Mouse (Mus musculus) kidney, embryonic 14.5 days (tissue): ENCODE results near the gene Gnb1. TPM values are rescaled to one million over a fixed set of nuclear protein-coding genes. Genes with fewer than 3 reads are reported as not detected.
A peak's percentile ranks its signal among the peaks of the same experiment; 100 is the strongest.

Experiments used
- ATAC-seq: fragments of 200-750 bp; cut with Nextera tagmentation; 2 replicates; pipeline ENCODE4 v1.8.0; 2017; ENCODE audit warnings: moderate number of reproducible peaks, mild to moderate bottlenecking, moderate TSS enrichment, moderate library complexity; ENCODE audit not compliant: low FRiP score, low TSS enrichment
- H3K27ac ChIP-seq: fragments of 300-500 bp; sonication (generic); 2 replicates; pipeline ENCODE4 v1.5.1; 2014; ENCODE audit warnings: low read depth, mild to moderate bottlenecking, low read length, moderate library complexity, mixed read lengths
- H3K27me3 ChIP-seq: fragments of 300-500 bp; sonication (generic); 2 replicates; pipeline ENCODE4 v1.6.1; 2014; ENCODE audit warnings: mild to moderate bottlenecking, low read length; ENCODE audit not compliant: control insufficient read depth, insufficient read depth
- H3K36me3 ChIP-seq: fragments of 300-500 bp; sonication (generic); 2 replicates; pipeline ENCODE4 v1.6.1; 2014; ENCODE audit warnings: low read length, mixed read lengths; ENCODE audit not compliant: control insufficient read depth, insufficient read depth
- H3K4me1 ChIP-seq: fragments of 300-500 bp; sonication (generic); 2 replicates; pipeline ENCODE4 v1.6.1; 2014; ENCODE audit warnings: low read length, mixed read lengths; ENCODE audit not compliant: control insufficient read depth, insufficient read depth
- H3K4me2 ChIP-seq: fragments of 300-500 bp; sonication (generic); replicated peaks from 2 replicates; pipeline ENCODE4 v1.6.1; 2014; ENCODE audit warnings: low read depth, mild to moderate bottlenecking, low read length
- H3K4me3 ChIP-seq: fragments of 300-500 bp; sonication (generic); 2 replicates; pipeline ENCODE4 v1.5.1; 2014; ENCODE audit warnings: mild to moderate bottlenecking, low read length
- H3K9ac ChIP-seq: fragments of 300-500 bp; sonication (generic); 2 replicates; pipeline ENCODE4 v1.6.1; 2014; ENCODE audit warnings: low read depth, mild to moderate bottlenecking, low read length, moderate library complexity
- H3K9me3 ChIP-seq: fragments of 300-500 bp; sonication (generic); 2 replicates; pipeline ENCODE4 v1.6.1; 2016; ENCODE audit warnings: low read length; ENCODE audit not compliant: control insufficient read depth
- WGBS: fragments of 180-500 bp; shearing (Covaris S2); extraction: QIAGEN DNeasy Blood & Tissue Kit; methylation state at CpG from one replicate; pipeline ENCODE4 v1.1.7; 2014; 5-methylcytosine and 5-hydroxymethylcytosine counted together
- polyA plus RNA-seq: library from polyadenylated mRNA; unstranded; fragments of >200 nt; fragmentation: Nextera tagmentation; extraction: Ambion mirVana; gene quantifications from 2 replicates; pipeline ENCODE4 v1.2.1, GENCODE M21; 2014

Gene Gnb1
- polyA plus RNA-seq, 1 experiment from 2014 or later: 553 TPM

- WGBS: 94% methylated on average over 6 of the region's 6 CpGs
- no peak overlapping the region for H3K9ac ChIP-seq
- no peaks in the 10 kb centered on the region for H3K9me3 ChIP-seq
- no peak overlapping the region for H3K4me2 ChIP-seq
- no peak overlapping the region for H3K27ac ChIP-seq
- peaks cover 6% of the 10 kb centered on the region for H3K4me1 ChIP-seq
- H3K4me3 ChIP-seq: no peak overlapping the region
- ATAC-seq: no peak
- H3K27me3 ChIP-seq: no peaks in the 10 kb centered on the region
- H3K36me3 ChIP-seq: peaks cover 16% of the 10 kb centered on the region; the same call in 1 of the 2 replicates
Measured at GRCm38 (mm10) chr4:155603801-155604200, 112.6 kb downstream of the Gnb1 start.

- H3K36me3 ChIP-seq: peaks cover 21% of the 10 kb centered on the region
- no peaks in the 10 kb centered on the region for H3K27me3 ChIP-seq
- H3K27ac ChIP-seq: no peak overlapping the region
- no peak for ATAC-seq
- no peak overlapping the region for H3K9ac ChIP-seq
- H3K4me3 ChIP-seq: no peak overlapping the region
- no peak overlapping the region for H3K4me2 ChIP-seq
- WGBS: 90% methylated on average over 4 of the region's 4 CpGs
- H3K9me3 ChIP-seq: no peaks in the 10 kb centered on the region
- H3K4me1 ChIP-seq: peaks cover 6% of the 10 kb centered on the region
Measured at GRCm38 (mm10) chr4:155605132-155605531, 114.0 kb downstream of the Gnb1 start.

DNA sequence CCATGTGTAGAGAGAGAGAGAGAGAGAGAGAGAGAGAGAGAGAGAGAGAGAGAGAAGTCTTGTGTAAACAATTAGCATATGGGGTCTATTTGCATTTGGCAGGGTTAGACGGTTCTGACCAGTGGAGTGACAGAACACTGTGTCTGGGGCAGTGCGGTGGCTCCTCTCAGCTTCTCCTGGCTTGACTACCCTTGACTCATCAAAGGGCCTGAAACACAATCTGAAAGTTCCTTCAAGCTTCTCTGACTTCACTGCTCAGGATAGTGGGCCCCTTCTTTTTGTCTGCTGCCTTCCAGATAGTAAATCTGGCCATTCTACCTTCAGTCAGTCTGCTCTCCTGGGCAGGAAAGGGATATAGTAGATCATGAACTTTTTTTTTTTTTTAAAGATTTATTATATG, 115.7 kb downstream of the Gnb1 start:
- ATAC-seq: 0 out of 2 replicates have a peak, but pooled peaks have one; percentile 41

More for the DNA sequence above, 115.7 kb downstream of the Gnb1 start:
- Histone ChIP-seq H3K4me1 (peaks cover 6% of the 10 kb centered on the region), H3K9ac (no peak overlapping the region), H3K9me3 (no peaks in the 10 kb centered on the region), H3K27ac (no peak overlapping the region), H3K4me3 (no peak overlapping the region), H3K36me3 (peaks cover 35% of the 10 kb centered on the region), H3K4me2 (no peak overlapping the region), H3K27me3 (no peaks in the 10 kb centered on the region)
- WGBS: 36% methylated on average over 2 of the region's 2 CpGs

Other genes with a start within 250 kb of the Gnb1 start
- 63.4 and 73.8 TPM in 2 replicates for gene Faap20, start 241.6 kb upstream of the Gnb1 start, polyA plus RNA-seq
- 7.8 and 10.2 TPM in 2 replicates for gene Prkcz, start 130.0 kb upstream of the Gnb1 start, polyA plus RNA-seq
- 0.07 TPM in 1 of 2 replicates, not detected in the other for gene Gabrd, start 93.2 kb upstream of the Gnb1 start, polyA plus RNA-seq
- 2.2 and 2.3 TPM in 2 replicates for gene Cfap74, start 82.2 kb upstream of the Gnb1 start, polyA plus RNA-seq
- 0.44 and 0.57 TPM in 2 replicates for gene Tmem52, start 22.2 kb upstream of the Gnb1 start, polyA plus RNA-seq
- 58.7 and 99.9 TPM in 2 replicates for gene Nadk, start 71.0 kb downstream of the Gnb1 start, polyA plus RNA-seq
- 7.7 and 10.3 TPM in 2 replicates for gene Slc35e2, start 110.1 kb downstream of the Gnb1 start, polyA plus RNA-seq
- 51.9 and 57.0 TPM in 2 replicates for gene Cdk11b, start 133.5 kb downstream of the Gnb1 start, polyA plus RNA-seq
- not detected in 2 replicates for gene Gm10563, start 154.0 kb downstream of the Gnb1 start, polyA plus RNA-seq
- 28.9 and 43.1 TPM in 2 replicates for gene Mmp23, start 162.0 kb downstream of the Gnb1 start, polyA plus RNA-seq
- 14.3 and 18.0 TPM in 2 replicates for gene Mib2, start 177.8 kb downstream of the Gnb1 start, polyA plus RNA-seq
- gene Fndc10, start 203.0 kb downstream of the Gnb1 start, polyA plus RNA-seq: 2.8 and 4.5 TPM in 2 replicates
- gene Ssu72, start 213.4 kb downstream of the Gnb1 start, polyA plus RNA-seq: 149 and 178 TPM in 2 replicates
- gene Tmem240, start 243.4 kb downstream of the Gnb1 start, polyA plus RNA-seq: 0.49 and 0.88 TPM in 2 replicates